Mouse (Mus musculus) ES-Bruce4 (cell line): Measurements from ENCODE around the gene Sgip1.

ENCODE experiments used
- EP300 ChIP-seq: IDR thresholded peaks from 2 replicates; pipeline ENCODE4 v1.6.1; 2011; ENCODE audit warnings: low read depth, low read length; ENCODE audit not compliant: insufficient read depth
- POLR2A ChIP-seq: IDR thresholded peaks from one replicate; pipeline ENCODE4 v1.8.1; 2011; ENCODE audit warnings: low read length; ENCODE audit not compliant: insufficient read depth

DNA sequence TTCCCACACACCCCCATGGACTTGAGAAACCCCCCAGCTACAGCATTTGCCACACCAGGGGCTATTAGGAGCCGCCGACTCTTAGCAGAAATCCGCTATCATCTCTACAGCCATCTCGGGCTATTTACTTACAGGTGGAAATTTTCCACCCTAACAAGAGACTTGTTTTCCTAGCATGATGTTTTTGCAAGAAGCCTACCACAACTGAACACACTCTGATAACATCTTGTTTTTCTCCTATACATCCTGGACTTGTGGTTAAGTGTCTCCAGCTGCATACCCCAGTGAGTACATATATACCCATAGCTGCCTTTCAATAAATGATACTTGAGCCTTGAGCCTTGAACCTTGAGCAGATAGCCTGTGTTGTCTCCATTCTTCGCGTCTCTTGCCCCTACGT, 43.1 kb upstream of the Sgip1 start:
- TF ChIP-seq POLR2A (no peak), EP300 (no peak)
